Mouse (Mus musculus): Measurements from ENCODE around the gene Ssbp3. TPM values are rescaled to one million over a fixed set of nuclear protein-coding genes. Genes with fewer than 3 reads are reported as not detected.

Gene Ssbp3
- polyA plus RNA-seq, 1 experiment from 2014 or later = 43.3 TPM

GRCm38 (mm10) chr4:107091696-107092095 lies 181.2 kb downstream of the Ssbp3 start:
- Histone ChIP-seq H3K4me2 (ENCODE audit: low read length) (no peak overlapping the region), H3K9me3 (ENCODE audit: control insufficient read depth, low read length) (no peaks in the 10 kb centered on the region)
- no peak for ATAC-seq (ENCODE audit: insufficient number of reproducible peaks, insufficient read depth, low FRiP score, low read depth)

GRCm38 (mm10) chr4:107094484-107095187 lies 184.1 kb downstream of the Ssbp3 start:
- Histone ChIP-seq H3K9ac (ENCODE audit: low read length) (no peak overlapping the region), H3K4me1 (ENCODE audit: control insufficient read depth in 2 of 2, insufficient read depth in 2 of 2, low read length in 2 of 2) (peaks cover 2 to 5% of the 10 kb centered on the region in 2 experiments; a peak in 3 of 4 replicates), H3K4me2 (ENCODE audit: low read length) (no peak overlapping the region), H3K27me3 (ENCODE audit: control insufficient read depth, insufficient read depth, low read length) (no peaks in the 10 kb centered on the region), H3K27ac (replicated peaks in 1 of 2; ENCODE audit: control insufficient read depth in 1 of 2, insufficient read depth in 1 of 2, low read depth in 2 of 2, low read length in 2 of 2) (no peak overlapping the region), H3K9me3 (ENCODE audit: control insufficient read depth, low read length) (no peaks in the 10 kb centered on the region), H3K36me3 (ENCODE audit: control insufficient read depth, insufficient read depth, low read length) (no peaks in the 10 kb centered on the region), H3K4me3 (ENCODE audit: control insufficient read depth in 1 of 2, insufficient read depth in 1 of 2, low read depth in 1 of 2, low read length in 2 of 2) (no peak overlapping the region)
- ATAC-seq (ENCODE audit: insufficient number of reproducible peaks, insufficient read depth, low FRiP score, low read depth) = no peak
- 81% methylated on average over 16 of the region's 16 CpGs for WGBS

More at GRCm38 (mm10) chr4:107091696-107092095, 181.2 kb downstream of the Ssbp3 start:
- Histone ChIP-seq H3K27ac (replicated peaks in 1 of 2; ENCODE audit: control insufficient read depth in 1 of 2, insufficient read depth in 1 of 2, low read depth in 2 of 2, low read length in 2 of 2) (no peak overlapping the region), H3K4me3 (ENCODE audit: control insufficient read depth in 1 of 2, insufficient read depth in 1 of 2, low read depth in 1 of 2, low read length in 2 of 2) (no peak overlapping the region), H3K4me1 (ENCODE audit: control insufficient read depth in 2 of 2, insufficient read depth in 2 of 2, low read length in 2 of 2) (peaks cover 2 to 5% of the 10 kb centered on the region in 2 experiments; a peak in 3 of 4 replicates), H3K9ac (ENCODE audit: low read length) (no peak overlapping the region), H3K36me3 (ENCODE audit: control insufficient read depth, insufficient read depth, low read length) (no peaks in the 10 kb centered on the region), H3K27me3 (ENCODE audit: control insufficient read depth, insufficient read depth, low read length) (no peaks in the 10 kb centered on the region)
- WGBS = 84% methylated on average over 14 of the region's 14 CpGs

- no peaks in the 10 kb centered on the region for H3K36me3 ChIP-seq (ENCODE audit: control insufficient read depth, insufficient read depth, low read length)
- no peaks in the 10 kb centered on the region for H3K27me3 ChIP-seq (ENCODE audit: control insufficient read depth, insufficient read depth, low read length)
- H3K4me2 ChIP-seq (ENCODE audit: low read length) = no peak overlapping the region
- ATAC-seq (ENCODE audit: insufficient number of reproducible peaks, insufficient read depth, low FRiP score, low read depth) = no peak
- no peak overlapping the region for H3K4me3 ChIP-seq (ENCODE audit: control insufficient read depth in 1 of 2, insufficient read depth in 1 of 2, low read depth in 1 of 2, low read length in 2 of 2)
- H3K9me3 ChIP-seq (ENCODE audit: control insufficient read depth, low read length) = no peaks in the 10 kb centered on the region
- WGBS = 41% methylated on average over 6 of the region's 6 CpGs
- H3K27ac ChIP-seq (replicated peaks in 1 of 2; ENCODE audit: control insufficient read depth in 1 of 2, insufficient read depth in 1 of 2, low read depth in 2 of 2, low read length in 2 of 2) = no peak overlapping the region
- peaks cover 2 to 5% of the 10 kb centered on the region in 2 experiments; a peak in 3 of 4 replicates for H3K4me1 ChIP-seq (ENCODE audit: control insufficient read depth in 2 of 2, insufficient read depth in 2 of 2, low read length in 2 of 2)
- H3K9ac ChIP-seq (ENCODE audit: low read length) = no peak overlapping the region
These were observed 185.5 kb downstream of the Ssbp3 start for GRCm38 (mm10) chr4:107096043-107096442.

GRCm38 (mm10) chr4:107096841-107097373 lies 186.4 kb downstream of the Ssbp3 start, which contains the start of gene Cdcp2:
Cdcp2 (plus strand) TSS chr4:107096891.
- WGBS = 58% methylated on average over 16 of the region's 16 CpGs
- H3K4me2 ChIP-seq (ENCODE audit: low read length) = no peak within 1 kb of the TSS
- H3K4me3 ChIP-seq (ENCODE audit: control insufficient read depth in 1 of 2, insufficient read depth in 1 of 2, low read depth in 1 of 2, low read length in 2 of 2) = no peak within 1 kb of the TSS
- ATAC-seq (ENCODE audit: insufficient number of reproducible peaks, insufficient read depth, low FRiP score, low read depth) = no peak
- no peaks in the 10 kb centered on the region for H3K27me3 ChIP-seq (ENCODE audit: control insufficient read depth, insufficient read depth, low read length)
- H3K36me3 ChIP-seq (ENCODE audit: control insufficient read depth, insufficient read depth, low read length) = no peaks in the 10 kb centered on the region
- H3K4me1 ChIP-seq (ENCODE audit: control insufficient read depth in 2 of 2, insufficient read depth in 2 of 2, low read length in 2 of 2) = peaks cover 2 to 5% of the 10 kb centered on the region in 2 experiments; a peak in 3 of 4 replicates
- H3K9ac ChIP-seq (ENCODE audit: low read length) = no peak within 1 kb of the TSS
- H3K9me3 ChIP-seq (ENCODE audit: control insufficient read depth, low read length) = no peaks in the 10 kb centered on the region
- H3K27ac ChIP-seq (replicated peaks in 1 of 2; ENCODE audit: control insufficient read depth in 1 of 2, insufficient read depth in 1 of 2, low read depth in 2 of 2, low read length in 2 of 2) = no peak within 1 kb of the TSS

- H3K9ac ChIP-seq (ENCODE audit: low read length) = no peak overlapping the region
- no peak overlapping the region for H3K4me2 ChIP-seq (ENCODE audit: low read length)
These were observed 187.4 kb downstream of the Ssbp3 start for GRCm38 (mm10) chr4:107097871-107098270.

GRCm38 (mm10) chr4:107098375-107098774 lies 187.9 kb downstream of the Ssbp3 start:
- WGBS = 83% methylated on average over 10 of the region's 10 CpGs
- ATAC-seq (ENCODE audit: insufficient number of reproducible peaks, insufficient read depth, low FRiP score, low read depth) = no peak

More at GRCm38 (mm10) chr4:107097871-107098270, 187.4 kb downstream of the Ssbp3 start:
- Histone ChIP-seq H3K4me3 (ENCODE audit: control insufficient read depth in 1 of 2, insufficient read depth in 1 of 2, low read depth in 1 of 2, low read length in 2 of 2) (no peak overlapping the region), H3K27ac (replicated peaks in 1 of 2; ENCODE audit: control insufficient read depth in 1 of 2, insufficient read depth in 1 of 2, low read depth in 2 of 2, low read length in 2 of 2) (no peak overlapping the region), H3K36me3 (ENCODE audit: control insufficient read depth, insufficient read depth, low read length) (no peaks in the 10 kb centered on the region), H3K4me1 (ENCODE audit: control insufficient read depth in 2 of 2, insufficient read depth in 2 of 2, low read length in 2 of 2) (peaks cover 2 to 5% of the 10 kb centered on the region in 2 experiments; a peak in 3 of 4 replicates), H3K9me3 (ENCODE audit: control insufficient read depth, low read length) (no peaks in the 10 kb centered on the region), H3K27me3 (ENCODE audit: control insufficient read depth, insufficient read depth, low read length) (no peaks in the 10 kb centered on the region)
- 40% methylated on average over 15 of the region's 15 CpGs for WGBS
- ATAC-seq (ENCODE audit: insufficient number of reproducible peaks, insufficient read depth, low FRiP score, low read depth) = no peak

GRCm38 (mm10) chr4:107098791-107099525 lies 188.5 kb downstream of the Ssbp3 start:
- H3K9me3 ChIP-seq (ENCODE audit: control insufficient read depth, low read length) = no peaks in the 10 kb centered on the region
- WGBS = 77% methylated on average over 17 of the region's 17 CpGs
- no peaks in the 10 kb centered on the region for H3K36me3 ChIP-seq (ENCODE audit: control insufficient read depth, insufficient read depth, low read length)
- H3K4me3 ChIP-seq (ENCODE audit: control insufficient read depth in 1 of 2, insufficient read depth in 1 of 2, low read depth in 1 of 2, low read length in 2 of 2) = no peak overlapping the region
- ATAC-seq (ENCODE audit: insufficient number of reproducible peaks, insufficient read depth, low FRiP score, low read depth) = no peak
- no peaks in the 10 kb centered on the region for H3K27me3 ChIP-seq (ENCODE audit: control insufficient read depth, insufficient read depth, low read length)
- H3K9ac ChIP-seq (ENCODE audit: low read length) = no peak overlapping the region
- H3K4me1 ChIP-seq (ENCODE audit: control insufficient read depth in 2 of 2, insufficient read depth in 2 of 2, low read length in 2 of 2) = peaks cover 2 to 5% of the 10 kb centered on the region in 2 experiments; a peak in 3 of 4 replicates
- no peak overlapping the region for H3K4me2 ChIP-seq (ENCODE audit: low read length)
- H3K27ac ChIP-seq (replicated peaks in 1 of 2; ENCODE audit: control insufficient read depth in 1 of 2, insufficient read depth in 1 of 2, low read depth in 2 of 2, low read length in 2 of 2) = no peak overlapping the region

More at GRCm38 (mm10) chr4:107098375-107098774, 187.9 kb downstream of the Ssbp3 start:
- H3K4me3 ChIP-seq (ENCODE audit: control insufficient read depth in 1 of 2, insufficient read depth in 1 of 2, low read depth in 1 of 2, low read length in 2 of 2) = no peak overlapping the region
- H3K9me3 ChIP-seq (ENCODE audit: control insufficient read depth, low read length) = no peaks in the 10 kb centered on the region
- H3K4me2 ChIP-seq (ENCODE audit: low read length) = no peak overlapping the region
- H3K4me1 ChIP-seq (ENCODE audit: control insufficient read depth in 2 of 2, insufficient read depth in 2 of 2, low read length in 2 of 2) = peaks cover 2 to 5% of the 10 kb centered on the region in 2 experiments; a peak in 3 of 4 replicates
- no peak overlapping the region for H3K9ac ChIP-seq (ENCODE audit: low read length)
- no peaks in the 10 kb centered on the region for H3K36me3 ChIP-seq (ENCODE audit: control insufficient read depth, insufficient read depth, low read length)
- no peak overlapping the region for H3K27ac ChIP-seq (replicated peaks in 1 of 2; ENCODE audit: control insufficient read depth in 1 of 2, insufficient read depth in 1 of 2, low read depth in 2 of 2, low read length in 2 of 2)
- no peaks in the 10 kb centered on the region for H3K27me3 ChIP-seq (ENCODE audit: control insufficient read depth, insufficient read depth, low read length)

Data from heart, embryonic 14.5 days (tissue).